Mouse (Mus musculus) right cerebral cortex, postnatal 25 days (tissue): ENCODE measurements around the gene Piga.

ENCODE experiments used
- DNase-seq: peaks from one replicate; pipeline ENCODE4 v3.0.0; 2022

Piga gene

DNA sequence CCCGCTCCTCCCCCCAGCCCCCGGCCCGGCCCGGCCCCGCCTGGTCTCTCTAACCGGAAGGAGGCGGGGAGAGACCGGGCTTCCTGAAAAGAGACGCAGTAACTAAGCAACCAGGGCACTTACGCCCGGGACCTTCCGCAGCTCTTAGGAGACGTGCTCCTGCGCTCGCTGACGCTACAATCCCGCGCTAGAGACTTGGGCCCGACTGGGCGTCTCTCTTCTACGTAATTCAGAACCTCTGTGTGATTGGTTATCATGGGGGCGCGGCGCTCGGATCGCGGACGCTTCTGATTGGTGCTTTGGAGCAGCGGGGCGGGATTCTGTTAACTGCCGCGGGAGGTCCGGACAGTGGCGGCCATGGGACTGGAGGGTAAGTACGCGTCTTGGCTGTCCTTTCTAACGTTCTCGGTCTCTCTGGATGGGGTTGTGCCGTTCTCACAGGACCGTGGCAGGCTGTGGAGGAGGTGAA lies at the start of gene Piga:
Piga (plus strand) TSS at position 317 of the 469 bp plus-strand sequence.
- peak; percentile 87 for DNase-seq

DNA sequence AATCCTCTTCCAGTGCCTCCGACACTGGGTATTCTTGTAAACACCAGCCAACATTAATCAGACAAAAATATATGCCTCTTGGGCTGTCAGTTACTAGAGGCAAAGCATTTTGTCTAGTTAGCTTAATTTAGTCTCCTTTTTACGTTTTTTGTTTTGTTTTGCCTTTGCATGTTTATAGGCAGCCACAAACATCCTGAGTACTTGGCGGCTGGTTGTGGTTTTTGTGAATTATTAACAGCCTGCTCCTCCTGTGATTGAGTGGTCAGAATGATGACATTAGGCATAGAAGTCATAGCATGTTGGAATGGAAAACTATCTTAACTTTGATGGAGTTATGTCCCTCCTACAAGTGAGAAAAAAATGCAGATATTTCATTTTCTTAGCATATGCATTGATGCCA lies 49.0 kb upstream of the Piga start:
- no peak for DNase-seq

DNA sequence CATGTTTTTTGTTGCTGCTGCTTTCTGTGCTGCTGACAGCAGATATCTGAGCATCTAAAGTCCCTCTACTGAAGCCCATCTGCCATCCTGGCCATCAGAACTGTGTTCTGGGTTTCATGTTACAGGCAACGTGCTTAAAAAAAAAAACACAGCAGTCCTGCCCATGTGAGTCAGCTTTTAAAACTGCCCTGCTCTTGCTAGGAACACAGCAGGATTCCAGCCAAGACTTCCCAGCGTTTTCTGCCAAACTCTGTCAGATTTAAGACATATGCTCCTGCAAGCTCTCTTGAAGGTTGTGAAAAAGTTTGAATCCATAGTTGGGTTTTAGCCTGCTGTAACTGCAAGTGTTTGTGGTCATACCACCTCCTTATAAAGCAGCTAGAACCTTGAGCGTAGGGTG lies 46.5 kb upstream of the Piga start, which contains the start of gene Vegfd:
Vegfd (plus strand) TSS at position 298 of the 400 bp plus-strand sequence.
- DNase-seq = peak; percentile 22

DNA sequence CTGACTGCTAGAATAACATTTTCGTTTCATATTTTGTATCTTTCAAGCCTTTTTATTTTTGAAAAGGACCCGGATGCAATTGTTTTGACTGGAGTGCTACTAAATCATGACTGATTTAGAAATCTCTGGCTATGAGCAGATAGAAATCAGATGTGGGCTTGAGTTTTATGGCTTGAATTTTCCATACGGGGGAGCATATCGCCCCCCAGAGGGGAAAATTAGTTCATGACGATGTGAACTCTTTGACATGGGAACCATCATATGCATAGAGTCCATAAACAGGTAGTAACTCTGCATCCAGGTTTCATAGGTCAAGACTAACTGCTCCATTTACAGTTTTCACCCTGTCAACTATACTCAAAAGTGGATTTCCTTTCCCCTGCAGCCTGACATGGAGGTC lies 45.0 kb upstream of the Piga start:
- no peak for DNase-seq

DNA sequence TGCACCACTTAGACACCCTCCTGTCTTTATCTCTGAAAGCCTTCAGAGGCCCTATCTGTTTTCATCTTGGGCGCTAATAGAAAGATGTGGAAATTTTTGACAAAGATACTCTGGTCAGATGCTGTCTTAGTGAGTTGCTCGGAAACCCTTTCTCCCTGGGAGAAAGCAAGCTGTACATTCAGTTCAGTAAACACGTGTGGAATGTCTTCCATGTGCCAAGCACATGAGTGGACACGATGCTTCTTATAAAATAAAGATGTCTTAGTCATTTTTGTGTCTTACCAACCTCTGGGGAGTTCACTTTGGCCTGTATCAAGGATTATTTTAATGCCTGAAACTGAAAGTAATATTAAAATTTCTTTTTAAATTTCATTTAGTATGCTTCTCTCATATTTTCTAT lies 39.9 kb upstream of the Piga start:
- no peak for DNase-seq

DNA sequence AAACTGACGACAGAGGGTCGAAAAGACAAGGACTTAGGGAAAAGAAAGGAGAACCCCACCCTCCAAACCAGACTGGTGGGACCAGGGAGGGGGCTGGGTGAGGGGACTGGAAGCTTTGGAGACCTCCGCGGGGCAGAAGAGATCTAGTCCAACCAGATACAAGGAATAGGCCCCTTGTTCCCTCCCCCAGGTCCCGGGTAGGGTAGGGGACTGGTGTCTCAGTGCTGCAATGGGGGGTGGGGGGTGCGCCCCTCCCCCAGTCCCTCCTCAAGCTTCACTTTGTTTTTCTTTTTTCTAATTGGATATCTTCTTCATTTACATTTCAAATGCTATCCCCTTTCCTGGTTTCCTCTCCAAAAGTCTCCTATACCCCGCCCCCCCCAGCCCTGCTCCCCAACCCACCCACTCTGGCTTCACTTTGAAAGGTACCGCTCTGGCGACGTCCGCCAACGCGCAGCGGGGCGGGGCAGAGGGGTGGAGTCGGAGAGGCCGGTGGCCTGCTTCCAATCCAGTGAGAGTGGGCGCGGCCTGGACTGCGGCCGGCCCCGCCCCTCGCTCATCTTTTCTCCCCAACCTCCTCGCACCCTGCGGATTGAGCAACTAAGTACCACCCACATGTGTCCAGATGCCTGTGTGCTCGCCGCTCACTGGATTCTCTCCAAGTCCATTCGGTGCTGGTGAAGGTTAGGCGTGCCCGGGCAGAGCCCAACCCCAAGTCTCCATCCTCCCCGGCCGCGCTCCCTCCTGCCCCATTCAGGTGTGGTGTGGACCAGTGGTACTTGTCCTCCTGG lies 37.8 kb upstream of the Piga start:
- DNase-seq = peak; percentile 63

DNA sequence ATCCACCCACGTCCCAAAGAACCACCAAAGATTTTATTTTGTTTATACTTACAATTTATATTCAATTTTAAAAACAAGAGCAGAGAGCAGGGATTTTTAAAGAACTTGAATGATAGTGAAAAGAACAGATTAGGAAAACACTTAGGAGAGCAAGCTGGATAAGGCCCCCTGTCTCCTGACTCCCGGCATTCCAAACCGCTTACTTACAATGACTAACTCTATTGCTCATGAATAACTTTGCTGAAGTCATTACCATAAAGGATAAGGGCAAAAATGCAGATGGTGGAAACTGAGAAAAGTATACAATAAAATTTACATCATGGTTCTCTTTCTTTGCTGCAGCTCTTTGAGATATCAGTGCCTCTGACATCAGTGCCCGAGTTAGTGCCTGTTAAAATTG lies 25.5 kb upstream of the Piga start:
- DNase-seq = no peak

DNA sequence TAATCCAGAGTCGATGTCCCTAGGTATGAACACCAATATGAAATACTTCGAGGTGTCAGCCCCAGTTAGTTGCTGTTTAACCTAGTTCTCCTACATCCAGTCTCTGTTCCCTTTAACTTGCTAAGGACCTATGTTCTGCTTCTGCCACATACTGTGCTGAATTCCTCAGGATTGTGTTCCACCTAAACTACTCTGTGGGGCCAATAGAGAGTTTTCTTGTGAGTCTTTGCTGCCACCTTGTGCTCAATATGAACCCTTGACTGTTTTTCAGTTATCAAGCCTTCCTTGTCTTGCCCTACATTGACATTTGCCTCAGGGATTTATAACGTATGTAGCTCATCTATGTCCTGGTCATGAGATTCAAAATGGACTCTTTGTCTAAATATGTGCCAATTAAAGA lies 21.1 kb upstream of the Piga start:
- DNase-seq = no peak

DNA sequence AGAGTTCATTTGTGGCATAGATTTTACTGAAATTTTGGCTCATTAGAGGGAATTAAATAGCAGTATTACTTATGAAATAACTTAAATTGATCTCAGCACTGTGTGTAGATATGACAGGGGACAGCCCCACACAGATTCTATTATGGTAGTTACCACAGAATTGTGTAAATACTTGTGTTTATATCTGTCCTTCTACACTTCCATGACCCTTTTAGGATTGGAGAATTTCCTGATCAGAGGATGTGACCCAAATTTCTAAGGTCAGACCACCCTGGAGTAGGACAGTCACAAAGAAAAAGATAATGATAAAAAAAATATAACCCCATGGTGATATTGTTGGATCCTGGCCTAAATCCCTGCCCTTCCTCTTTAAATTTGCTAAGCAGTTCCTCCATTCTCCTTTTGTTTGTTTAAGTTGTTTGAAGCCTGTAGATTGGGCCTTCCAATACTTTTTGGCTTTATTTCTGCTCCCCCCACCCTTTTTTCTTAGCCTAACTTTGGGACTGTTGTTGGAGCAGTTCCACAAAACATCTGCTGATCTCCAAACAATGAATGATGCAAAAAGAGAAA lies 14.4 kb upstream of the Piga start:
- DNase-seq = no peak

DNA sequence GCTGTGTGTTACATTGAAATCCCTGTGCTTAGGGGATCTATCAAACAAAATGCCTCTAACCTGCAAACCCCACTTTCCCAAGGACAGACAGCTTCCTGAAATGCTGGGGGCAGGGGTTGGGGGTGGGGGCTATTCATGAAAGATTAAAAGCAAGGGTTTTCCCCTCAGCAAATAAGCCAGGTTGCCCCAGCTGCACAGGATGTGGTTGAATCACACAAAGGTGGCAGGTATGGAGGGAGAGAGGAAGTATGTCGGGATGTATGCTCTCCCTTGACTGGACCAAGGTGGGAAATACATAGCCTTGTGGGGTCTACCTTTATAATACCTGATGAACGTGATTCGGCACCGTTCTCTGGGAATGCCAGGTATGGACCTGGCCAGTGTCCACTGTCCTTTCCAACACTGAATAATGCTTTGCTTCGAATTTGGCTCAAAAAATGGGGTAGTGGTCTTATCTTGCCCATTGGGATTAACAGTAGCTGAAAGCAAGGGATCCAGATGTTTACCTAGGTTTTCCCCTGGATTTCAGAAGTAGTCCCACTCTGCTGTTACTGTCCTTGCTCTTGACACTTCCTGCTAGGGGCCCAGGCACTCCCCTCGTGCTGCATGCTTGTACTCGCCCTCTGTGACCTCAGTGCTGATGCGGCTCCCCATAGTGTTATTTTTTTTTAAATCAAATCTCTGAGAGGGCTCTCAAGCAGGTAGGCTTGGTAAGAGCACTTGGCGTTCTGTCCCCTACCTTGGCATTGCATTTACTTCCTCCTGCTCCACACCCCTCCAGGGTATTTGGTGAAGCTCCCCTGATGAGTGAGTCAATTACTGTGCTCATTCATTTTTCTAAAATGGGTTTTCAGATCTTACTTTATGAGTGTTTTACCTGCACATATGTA lies 13.2 kb upstream of the Piga start:
- DNase-seq = no peak

DNA sequence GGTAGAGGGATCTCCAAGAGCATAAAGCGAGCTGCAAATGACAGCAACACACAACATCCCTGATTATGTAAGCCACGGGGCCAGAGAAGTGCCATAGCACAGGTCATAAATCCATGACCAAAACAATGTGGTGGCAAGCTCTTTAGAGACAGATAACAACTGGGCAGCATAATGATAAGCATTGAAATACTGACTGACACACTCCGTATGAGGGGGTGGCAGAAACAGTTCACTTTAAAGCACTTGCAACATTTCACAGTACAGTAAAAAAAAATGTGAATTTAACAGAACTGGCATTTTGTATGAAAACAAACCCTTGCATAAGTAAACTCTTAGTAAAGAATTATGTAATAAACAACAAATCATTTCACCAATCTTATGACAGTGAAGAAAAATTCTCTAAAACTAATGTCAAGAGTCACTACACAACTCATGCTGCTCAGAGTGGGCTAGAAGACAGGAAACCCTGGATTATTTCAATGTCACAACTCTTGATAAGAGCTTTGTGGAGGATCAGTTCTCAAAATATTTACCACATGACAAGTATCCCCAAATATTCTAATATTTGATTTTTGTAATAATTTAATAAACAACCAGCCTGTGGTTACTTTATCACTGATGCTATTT lies 11.2 kb upstream of the Piga start:
- no peak for DNase-seq

DNA sequence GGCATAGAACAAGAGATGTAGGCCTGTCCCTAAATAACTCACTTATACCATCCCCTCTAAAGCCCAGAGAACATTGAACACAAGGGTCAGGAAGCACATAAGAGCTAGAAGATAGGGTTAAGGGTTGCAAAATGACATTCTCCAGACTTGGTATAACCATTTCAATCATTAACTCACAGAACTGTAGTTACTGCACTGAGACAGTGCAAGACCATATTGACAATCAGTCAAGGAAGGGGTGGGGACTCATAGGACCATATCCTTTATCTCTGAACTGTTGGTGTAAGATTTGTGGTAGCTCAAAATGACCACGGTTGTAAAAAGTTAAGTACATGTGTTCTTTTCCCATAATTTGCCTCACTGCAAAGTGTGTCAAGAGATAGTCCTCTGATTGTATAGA lies 9.0 kb upstream of the Piga start:
- no peak for DNase-seq

DNA sequence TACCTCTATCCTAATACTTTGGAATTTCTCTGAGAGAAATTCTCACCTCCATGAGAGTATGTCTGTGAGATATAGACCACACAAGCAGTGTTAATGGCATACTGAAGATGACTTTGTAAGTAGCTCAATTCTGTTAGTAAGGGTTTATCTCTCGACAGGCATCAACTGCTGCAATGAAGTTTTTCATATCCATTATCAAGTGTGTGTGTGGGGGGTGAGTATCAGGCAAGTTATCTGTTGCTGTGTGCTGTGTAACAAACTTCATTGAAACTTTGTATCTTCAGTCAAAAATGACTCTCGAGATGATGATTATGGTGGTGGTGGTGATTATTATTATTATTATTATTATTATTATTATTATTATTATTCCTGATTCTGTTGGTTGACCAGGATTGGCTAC lies 2.8 kb upstream of the Piga start:
- no peak for DNase-seq

DNA sequence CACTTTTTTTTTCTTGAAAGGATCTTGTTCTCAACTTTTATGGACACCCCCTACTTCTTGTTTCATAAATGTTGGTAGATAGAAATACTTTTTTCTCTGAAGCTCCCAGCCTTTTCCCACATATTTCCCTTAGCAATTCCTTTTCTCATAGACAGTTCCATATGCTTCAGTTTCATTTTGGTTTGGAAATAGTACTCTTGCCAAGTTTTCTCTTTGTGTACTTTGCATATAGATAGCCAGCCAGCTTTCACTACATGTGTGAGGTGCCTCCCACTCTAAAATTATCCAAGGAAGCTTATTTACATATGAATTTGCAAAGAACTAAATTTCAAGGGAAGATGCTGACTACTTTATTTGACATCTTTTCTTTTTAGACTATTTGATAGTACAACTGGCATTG lies 1.6 kb upstream of the Piga start:
- no peak for DNase-seq

DNA sequence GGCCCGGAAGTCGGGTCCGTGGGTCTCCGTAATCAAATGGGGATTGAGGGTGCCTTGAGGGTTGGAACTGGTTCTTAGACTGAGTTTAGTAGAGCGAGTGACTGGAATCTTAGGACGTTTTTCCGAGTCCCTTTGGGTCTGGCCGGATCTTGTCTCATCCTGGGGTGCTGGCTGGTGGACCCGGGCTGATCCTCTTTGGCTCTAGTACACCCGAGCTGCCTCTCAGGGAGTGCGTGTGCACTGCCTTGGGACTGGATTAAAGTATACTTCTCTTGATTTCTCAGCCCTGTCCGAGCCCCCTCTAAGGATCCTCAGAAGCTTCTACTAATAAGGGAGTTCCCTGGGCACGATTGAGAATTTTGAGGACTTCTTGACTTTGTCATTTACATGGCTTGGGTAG lies 368 bp downstream of the Piga start:
- no peak for DNase-seq

DNA sequence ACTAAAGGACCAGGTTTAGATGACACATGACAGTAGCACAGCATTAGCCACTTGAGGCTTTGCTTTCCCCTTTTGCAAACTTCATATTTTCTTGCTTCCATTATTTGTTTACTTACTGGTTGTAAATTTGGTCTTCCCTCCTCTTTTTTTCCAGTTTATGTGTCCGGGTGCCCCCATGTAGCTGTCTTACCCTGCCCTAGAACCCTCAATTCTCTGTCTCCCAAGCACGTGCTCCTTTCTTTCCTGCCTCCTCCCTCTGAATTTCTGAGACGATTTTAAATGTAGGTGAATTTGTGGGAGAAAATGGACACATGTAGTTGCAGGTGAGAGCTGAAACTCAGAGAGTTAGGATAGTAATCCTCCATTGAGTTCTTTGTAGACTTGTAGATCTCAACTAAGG lies 931 bp downstream of the Piga start:
- DNase-seq = no peak

DNA sequence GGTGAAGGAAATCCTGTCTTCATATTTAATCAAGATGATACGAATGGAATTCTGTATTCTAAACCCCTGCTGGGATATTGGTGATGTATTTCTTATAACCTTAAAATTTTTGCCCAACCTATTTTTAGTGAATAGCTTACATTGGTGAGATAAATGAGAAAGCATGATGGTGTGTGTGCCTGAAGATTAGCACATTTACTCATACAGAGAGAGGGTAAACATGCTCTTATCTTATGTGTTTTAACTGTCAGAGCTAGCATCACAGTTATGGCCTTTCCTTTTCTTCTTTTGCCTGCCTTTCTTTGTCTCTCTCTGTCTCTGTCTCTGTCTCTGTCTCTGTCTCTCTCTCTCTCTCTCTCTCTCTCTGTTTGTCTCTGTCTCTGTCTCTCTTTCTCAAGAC lies 5.2 kb downstream of the Piga start:
- DNase-seq = no peak

DNA sequence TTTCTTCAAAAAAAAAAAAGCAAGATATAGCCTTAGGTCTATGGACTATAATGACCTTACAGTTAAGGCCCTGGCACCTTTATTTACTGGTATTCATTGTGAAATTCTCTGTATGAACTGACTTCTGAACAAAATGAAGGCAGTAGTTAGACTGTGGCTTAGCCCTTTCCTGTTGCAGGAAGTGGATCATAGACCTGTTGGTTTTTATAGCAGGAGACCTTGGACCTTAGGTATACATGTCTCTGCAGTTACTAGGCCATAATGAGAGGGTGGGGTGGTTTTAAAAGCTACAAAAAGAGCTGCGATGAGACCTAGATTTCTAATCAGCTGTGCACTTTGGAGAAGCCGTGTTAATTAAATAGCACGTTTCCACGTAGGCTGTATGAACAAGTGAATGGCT lies 7.7 kb downstream of the Piga start:
- no peak for DNase-seq

DNA sequence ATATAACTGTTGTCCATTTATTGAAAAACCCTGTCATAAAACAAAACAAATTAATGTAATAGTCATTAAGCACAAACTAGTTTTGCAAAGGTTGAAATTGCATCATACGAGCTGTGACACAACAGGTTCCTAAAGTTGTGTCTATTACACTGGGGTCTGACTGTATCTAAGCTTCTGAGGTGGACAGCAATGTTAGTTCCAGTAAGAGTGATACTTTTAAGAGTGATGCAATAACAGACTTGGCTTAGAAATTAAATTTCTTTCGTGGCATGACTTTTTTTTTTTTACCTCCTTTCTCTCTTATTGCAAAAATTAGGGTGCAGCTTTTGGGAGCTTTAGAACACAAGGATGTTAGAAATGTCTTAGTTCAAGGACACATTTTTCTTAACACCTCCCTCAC lies 8.6 kb downstream of the Piga start:
- no peak for DNase-seq

DNA sequence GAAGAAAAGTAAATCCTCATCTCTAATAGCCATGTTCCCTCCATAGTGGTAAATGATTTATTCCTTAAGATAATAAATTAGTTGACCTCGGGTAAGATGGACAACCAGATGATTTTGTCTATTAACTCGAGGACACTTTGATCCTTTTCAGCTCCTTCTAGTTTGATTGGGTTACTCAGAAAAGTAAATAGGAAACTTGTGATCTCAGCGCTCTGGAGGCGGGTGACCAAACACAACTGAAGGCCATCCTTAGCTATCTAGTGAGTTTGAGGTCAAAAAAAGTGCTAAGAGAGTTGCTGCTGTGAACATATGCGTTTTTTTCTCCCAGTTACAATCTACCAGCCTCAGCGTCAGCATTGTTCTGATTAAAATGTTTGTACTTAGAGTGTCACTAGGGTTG lies 11.0 kb downstream of the Piga start:
- no peak for DNase-seq

DNA sequence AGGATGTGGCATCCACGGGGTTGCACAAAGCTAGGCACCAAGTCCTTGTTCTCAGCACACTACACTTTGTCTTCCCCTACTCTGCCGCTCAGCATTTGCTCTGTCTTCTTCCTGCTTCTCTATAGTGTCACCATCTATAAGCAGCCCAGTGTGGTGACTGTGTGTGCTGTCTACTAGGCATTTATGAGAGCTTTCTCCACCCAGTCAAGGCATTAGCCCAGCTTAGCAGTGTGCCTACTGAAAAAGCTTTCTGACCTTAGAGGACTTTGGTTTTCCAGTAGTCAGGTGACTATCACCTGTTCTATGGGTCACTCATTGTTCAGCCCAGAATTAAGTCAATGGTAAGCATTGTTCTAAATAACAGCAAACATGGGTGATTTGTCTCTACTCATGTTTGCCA lies 11.5 kb downstream of the Piga start:
- no peak for DNase-seq

DNA sequence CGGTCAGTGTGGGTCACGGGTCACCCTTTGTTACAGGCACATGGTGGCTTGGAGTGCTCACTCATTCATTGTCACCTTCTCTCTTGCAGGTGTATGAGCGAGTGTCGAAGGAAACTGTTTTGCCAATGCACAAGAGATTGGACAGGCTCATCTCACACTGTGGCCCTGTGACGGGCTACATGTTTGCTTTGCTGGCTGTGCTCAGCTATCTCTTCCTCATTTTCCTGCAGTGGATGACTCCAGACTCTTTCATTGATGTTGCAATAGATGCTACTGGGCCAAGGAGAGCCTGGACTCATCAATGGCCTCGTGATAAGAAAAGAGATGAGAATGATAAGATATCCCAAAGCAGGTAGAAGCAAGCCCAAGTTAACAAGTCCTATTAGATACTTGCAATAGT lies 12.0 kb downstream of the Piga start:
- no peak for DNase-seq

DNA sequence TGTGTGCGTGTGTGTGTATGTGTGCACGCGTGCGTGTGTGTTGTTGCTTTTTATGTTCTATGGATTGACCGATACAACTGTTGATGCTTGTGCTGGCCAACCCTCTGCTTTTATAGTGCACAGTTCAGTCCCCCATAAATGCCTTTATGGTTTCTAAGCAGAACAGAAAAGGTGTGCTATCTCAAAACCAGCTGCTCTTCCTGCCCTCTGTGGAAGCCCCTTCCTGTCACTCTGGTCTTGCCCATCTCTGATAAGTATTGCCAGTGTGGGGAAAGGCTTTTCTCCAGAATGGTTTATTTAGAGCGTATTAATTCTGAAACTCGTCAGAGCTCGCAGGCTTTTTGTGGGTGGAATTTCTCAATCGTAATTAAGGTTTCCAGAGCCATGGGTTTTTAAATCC lies 13.1 kb downstream of the Piga start:
- DNase-seq = no peak
